Mouse (Mus musculus) E14TG2a.4 (cell line): ENCODE results near the gene Apod.

ENCODE experiments used
- CTCF ChIP-seq: conservative IDR thresholded peaks from 2 replicates; pipeline ENCODE4 v1.5.1; 2014; ENCODE audit warnings: low read length
- NANOG ChIP-seq: IDR thresholded peaks from 2 replicates; pipeline ENCODE4 v1.6.1; 2014; ENCODE audit warnings: borderline replicate concordance, low read length, mixed read lengths
- POU5F1 ChIP-seq: IDR thresholded peaks from 2 replicates; pipeline ENCODE4 v1.6.1; 2014; ENCODE audit warnings: low read length, borderline replicate concordance

GRCm38 (mm10) chr16:31358991-31359390, 44.4 kb upstream of the Apod start:
- TF ChIP-seq CTCF (no peak), NANOG (no peak), POU5F1 (no peak)
